Mouse (Mus musculus) spleen, adult 2 months (tissue): Measurements from ENCODE around the gene Phpt1.

ENCODE experiments used
- CTCF ChIP-seq: fragments of 200-500 bp; IDR thresholded peaks from 2 replicates; pipeline ENCODE4 v1.5.1; 2011; ENCODE audit warnings: mild to moderate bottlenecking, inconsistent platforms; ENCODE audit not compliant: insufficient read depth, insufficient read length, insufficient replicate concordance; ENCODE audit errors: extremely low read depth
- POLR2A ChIP-seq: fragments of 200-500 bp; IDR thresholded peaks from 2 replicates; pipeline ENCODE4 v1.6.1; 2011; ENCODE audit warnings: low read depth, low read length, inconsistent platforms

- TF ChIP-seq POLR2A (no peak), CTCF (no peak)
These were observed 21.9 kb upstream of the Phpt1 start for GRCm38 (mm10) chr2:25596765-25597510.
